Mouse (Mus musculus): ENCODE measurements around the gene Als2cl. TPM values are rescaled to one million over a fixed set of nuclear protein-coding genes. Genes with fewer than 3 reads are reported as not detected.

Gene Als2cl
- polyA plus RNA-seq, 1 experiment from 2014 or later, result 1.9 TPM

- Histone ChIP-seq H3K9ac (no peak overlapping the region), H3K4me1 (replicated peaks; ENCODE audit: control insufficient read depth, insufficient read depth, low read length) (peaks cover 24% of the 10 kb centered on the region), H3K4me2 (replicated peaks) (no peak overlapping the region), H3K27ac (0 out of 2 replicates have a peak overlapping the region, but pooled peaks have one; percentile 61), H3K4me3 (replicated peaks; ENCODE audit: low read length) (no peak overlapping the region), H3K9me3 (ENCODE audit: control insufficient read depth, low read length) (no peaks in the 10 kb centered on the region), H3K27me3 (ENCODE audit: control insufficient read depth, insufficient read depth, low read length) (peaks cover 18% of the 10 kb centered on the region), H3K36me3 (replicated peaks; ENCODE audit: control insufficient read depth, insufficient read depth) (no peaks in the 10 kb centered on the region)
- 29% methylated on average over 2 of the region's 6 CpGs for WGBS
- ATAC-seq (ENCODE audit: low FRiP score) (peak; percentile 28; the same call in 1 of the 2 replicates), DNase-seq (ENCODE audit: low spot score) (no peak)
Measured at GRCm38 (mm10) chr9:110875288-110875695, 4.4 kb upstream of the Als2cl start.

DNA sequence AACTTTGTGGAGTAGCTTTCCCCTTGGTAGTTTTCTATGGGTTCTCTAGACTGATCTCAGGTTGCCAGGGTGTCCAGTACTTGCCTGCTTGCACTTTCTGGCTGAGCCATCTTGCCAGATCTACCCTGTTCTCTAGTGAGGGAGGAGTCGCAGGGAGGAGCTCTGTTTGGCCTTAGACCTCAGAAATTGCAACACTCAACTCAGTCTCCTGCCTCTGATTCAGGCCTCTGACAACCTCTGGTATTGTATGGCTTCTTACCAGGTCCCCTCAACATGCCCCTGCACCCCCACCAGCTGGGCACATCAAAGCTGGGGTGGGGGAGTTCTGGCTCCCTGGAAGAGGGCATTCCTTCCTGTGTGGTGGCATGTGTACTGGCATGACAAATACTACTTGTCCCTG, 2.3 kb upstream of the Als2cl start:
- DNase-seq (ENCODE audit: low spot score) (no peak), ATAC-seq (ENCODE audit: low FRiP score) (no peak)
- Histone ChIP-seq H3K27me3 (ENCODE audit: control insufficient read depth, insufficient read depth, low read length) (peaks cover 33% of the 10 kb centered on the region), H3K27ac (no peak overlapping the region), H3K9me3 (ENCODE audit: control insufficient read depth, low read length) (no peaks in the 10 kb centered on the region), H3K4me2 (replicated peaks) (no peak overlapping the region), H3K4me1 (replicated peaks; ENCODE audit: control insufficient read depth, insufficient read depth, low read length) (peaks cover 29% of the 10 kb centered on the region), H3K9ac (no peak overlapping the region), H3K4me3 (replicated peaks; ENCODE audit: low read length) (no peak overlapping the region), H3K36me3 (replicated peaks; ENCODE audit: control insufficient read depth, insufficient read depth) (no peaks in the 10 kb centered on the region)
- WGBS, result 100% methylated on average over 1 of the region's 1 CpGs

- 84% methylated on average over 5 of the region's 5 CpGs for WGBS
- H3K4me2 ChIP-seq (replicated peaks), result no peak overlapping the region
- H3K4me3 ChIP-seq (replicated peaks; ENCODE audit: low read length), result no peak overlapping the region
- no peaks in the 10 kb centered on the region for H3K9me3 ChIP-seq (ENCODE audit: control insufficient read depth, low read length)
- peaks cover 29% of the 10 kb centered on the region for H3K4me1 ChIP-seq (replicated peaks; ENCODE audit: control insufficient read depth, insufficient read depth, low read length)
- no peak for ATAC-seq (ENCODE audit: low FRiP score)
- DNase-seq (ENCODE audit: low spot score), result no peak
- peaks cover 33% of the 10 kb centered on the region for H3K27me3 ChIP-seq (ENCODE audit: control insufficient read depth, insufficient read depth, low read length)
- H3K27ac ChIP-seq, result no peak overlapping the region
- H3K9ac ChIP-seq, result no peak overlapping the region
- no peaks in the 10 kb centered on the region for H3K36me3 ChIP-seq (replicated peaks; ENCODE audit: control insufficient read depth, insufficient read depth)
Measured at GRCm38 (mm10) chr9:110877888-110878287, 1.8 kb upstream of the Als2cl start.

GRCm38 (mm10) chr9:110879998-110880561, 410 bp downstream of the Als2cl start, which contains the start of gene Tmie:
Gene Tmie, minus strand, starts transcription at chr9:110880113.
- under 1% methylated on average over 46 of the region's 57 CpGs for whole genome bisulfite sequencing
- H3K9ac ChIP-seq, result peak within 1 kb of the TSS; percentile 53

DNA sequence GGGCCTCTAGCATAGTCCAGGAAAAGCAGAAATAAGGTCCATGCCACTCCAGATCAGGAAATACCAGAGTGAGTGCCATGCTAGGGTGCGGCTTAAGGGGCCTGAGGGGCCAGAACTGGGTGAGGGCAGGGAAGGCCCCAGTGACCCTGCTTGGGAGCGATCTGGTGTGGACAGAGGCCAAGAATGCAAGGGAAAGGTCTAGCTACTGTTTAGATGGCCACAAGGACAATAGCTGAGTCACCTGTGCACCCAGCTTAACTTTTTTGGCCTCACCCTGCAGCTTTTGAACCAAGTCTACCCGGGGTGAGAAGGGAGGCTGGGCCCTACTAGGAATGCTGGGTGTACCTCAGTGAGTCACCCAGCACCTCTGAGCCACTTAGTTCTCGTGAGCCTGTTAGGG, 1.1 kb downstream of the Als2cl start:
- ATAC-seq (ENCODE audit: low FRiP score), result no peak
- H3K9ac ChIP-seq, result no peak overlapping the region

More at GRCm38 (mm10) chr9:110879998-110880561, 410 bp downstream of the Als2cl start, which contains the start of gene Tmie:
- Histone ChIP-seq H3K27ac (no peak within 1 kb of the TSS), H3K4me1 (replicated peaks; ENCODE audit: control insufficient read depth, insufficient read depth, low read length) (peaks cover 13% of the 10 kb centered on the region; the same call in 1 of the 2 replicates), H3K4me3 (replicated peaks; ENCODE audit: low read length) (peak within 1 kb of the TSS; percentile 55), H3K27me3 (ENCODE audit: control insufficient read depth, insufficient read depth, low read length) (peaks cover 33% of the 10 kb centered on the region), H3K4me2 (replicated peaks) (peak within 1 kb of the TSS; percentile 93), H3K9me3 (ENCODE audit: control insufficient read depth, low read length) (no peaks in the 10 kb centered on the region), H3K36me3 (replicated peaks; ENCODE audit: control insufficient read depth, insufficient read depth) (no peaks in the 10 kb centered on the region)
- ATAC-seq (ENCODE audit: low FRiP score) (0 out of 2 replicates have a peak, but pooled peaks have one; percentile 24), DNase-seq (ENCODE audit: low spot score) (no peak)

GRCm38 (mm10) chr9:110881953-110882352, 2.3 kb downstream of the Als2cl start:
- H3K4me3 ChIP-seq (replicated peaks; ENCODE audit: low read length), result no peak overlapping the region
- DNase-seq (ENCODE audit: low spot score) (no peak), ATAC-seq (ENCODE audit: low FRiP score) (no peak)
- no peak overlapping the region for H3K4me2 ChIP-seq (replicated peaks)
- peaks cover 33% of the 10 kb centered on the region for H3K27me3 ChIP-seq (ENCODE audit: control insufficient read depth, insufficient read depth, low read length)
- 0 out of 2 replicates have a peak, but pooled peaks cover 12% of the 10 kb centered on the region for H3K4me1 ChIP-seq (replicated peaks; ENCODE audit: control insufficient read depth, insufficient read depth, low read length)
- H3K36me3 ChIP-seq (replicated peaks; ENCODE audit: control insufficient read depth, insufficient read depth), result no peaks in the 10 kb centered on the region
- no peak overlapping the region for H3K9ac ChIP-seq
- H3K9me3 ChIP-seq (ENCODE audit: control insufficient read depth, low read length), result no peaks in the 10 kb centered on the region
- WGBS, result 77% methylated on average over 7 of the region's 7 CpGs
- H3K27ac ChIP-seq, result no peak overlapping the region

More for the DNA sequence above, 1.1 kb downstream of the Als2cl start:
- Histone ChIP-seq H3K4me1 (replicated peaks; ENCODE audit: control insufficient read depth, insufficient read depth, low read length) (0 out of 2 replicates have a peak, but pooled peaks cover 12% of the 10 kb centered on the region), H3K9me3 (ENCODE audit: control insufficient read depth, low read length) (no peaks in the 10 kb centered on the region), H3K4me3 (replicated peaks; ENCODE audit: low read length) (peak overlapping the region; percentile 55), H3K27ac (no peak overlapping the region), H3K4me2 (replicated peaks) (peak overlapping the region; percentile 93), H3K27me3 (ENCODE audit: control insufficient read depth, insufficient read depth, low read length) (peaks cover 33% of the 10 kb centered on the region), H3K36me3 (replicated peaks; ENCODE audit: control insufficient read depth, insufficient read depth) (no peaks in the 10 kb centered on the region)
- no peak for DNase-seq (ENCODE audit: low spot score)
- WGBS, result 72% methylated on average over 4 of the region's 4 CpGs

DNA sequence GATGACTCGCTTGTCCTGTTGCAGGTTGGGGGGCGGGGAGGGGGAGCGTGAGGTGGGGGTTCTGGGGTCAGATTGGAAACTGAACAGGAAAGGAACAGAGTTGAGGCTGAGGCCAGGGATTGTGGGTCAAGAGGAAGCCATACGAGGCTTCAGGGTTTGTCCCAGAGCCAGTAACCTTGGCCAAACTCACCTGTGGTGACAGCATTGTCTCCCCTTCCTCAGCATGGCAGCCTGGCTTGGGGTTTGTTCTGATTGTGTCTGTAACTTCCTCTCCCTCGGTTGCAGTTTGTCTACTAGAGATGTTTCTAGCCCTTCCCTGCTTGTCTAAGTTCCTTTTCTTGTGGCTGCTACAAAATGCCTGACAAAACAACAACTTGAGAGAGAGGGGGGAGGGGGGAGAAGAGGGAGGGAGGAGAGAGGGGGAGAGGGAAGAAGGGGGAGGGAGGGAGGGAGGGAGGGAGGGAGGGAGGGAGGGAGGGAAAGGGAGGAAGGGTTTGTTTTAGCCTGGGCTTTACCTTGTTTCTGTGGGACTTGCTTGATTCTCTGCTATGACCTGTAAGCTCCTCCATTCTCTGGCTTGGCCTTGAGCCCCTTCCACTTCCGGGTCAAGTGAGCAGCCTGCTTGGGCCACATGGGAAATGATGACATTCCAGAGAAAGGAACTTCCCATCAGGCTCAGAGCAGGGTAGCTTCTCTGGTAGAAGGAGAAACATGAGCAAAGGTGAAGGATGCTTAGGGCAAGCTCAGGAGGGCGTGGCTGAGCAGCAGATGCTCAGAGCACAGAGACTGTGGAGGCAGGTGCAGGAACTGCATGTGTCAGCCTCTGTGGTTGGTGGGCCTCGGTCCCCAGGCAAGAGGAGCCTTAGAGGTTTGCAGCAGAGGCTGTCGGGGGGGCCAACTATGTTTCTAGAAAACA, 8.0 kb downstream of the Als2cl start:
- ATAC-seq (ENCODE audit: low FRiP score), result no peak
- no peaks in the 10 kb centered on the region for H3K36me3 ChIP-seq (replicated peaks; ENCODE audit: control insufficient read depth, insufficient read depth)
- no peak for DNase-seq (ENCODE audit: low spot score)
- H3K27ac ChIP-seq, result no peak overlapping the region
- no peak overlapping the region for H3K4me3 ChIP-seq (replicated peaks; ENCODE audit: low read length)
- H3K9ac ChIP-seq, result no peak overlapping the region
- no peaks in the 10 kb centered on the region for H3K4me1 ChIP-seq (replicated peaks; ENCODE audit: control insufficient read depth, insufficient read depth, low read length)
- H3K27me3 ChIP-seq (ENCODE audit: control insufficient read depth, insufficient read depth, low read length), result no peaks in the 10 kb centered on the region
- WGBS, result 65% methylated on average over 9 of the region's 9 CpGs
- H3K9me3 ChIP-seq (ENCODE audit: control insufficient read depth, low read length), result no peaks in the 10 kb centered on the region
- H3K4me2 ChIP-seq (replicated peaks), result no peak overlapping the region

GRCm38 (mm10) chr9:110888935-110889334, 9.3 kb downstream of the Als2cl start:
- DNase-seq (ENCODE audit: low spot score) (no peak), ATAC-seq (ENCODE audit: low FRiP score) (no peak)
- Histone ChIP-seq H3K27ac (no peak overlapping the region), H3K36me3 (replicated peaks; ENCODE audit: control insufficient read depth, insufficient read depth) (no peaks in the 10 kb centered on the region), H3K9ac (no peak overlapping the region), H3K4me1 (replicated peaks; ENCODE audit: control insufficient read depth, insufficient read depth, low read length) (no peaks in the 10 kb centered on the region), H3K4me3 (replicated peaks; ENCODE audit: low read length) (no peak overlapping the region), H3K27me3 (ENCODE audit: control insufficient read depth, insufficient read depth, low read length) (no peaks in the 10 kb centered on the region), H3K9me3 (ENCODE audit: control insufficient read depth, low read length) (no peaks in the 10 kb centered on the region), H3K4me2 (replicated peaks) (no peak overlapping the region)
- 94% methylated on average over 14 of the region's 14 CpGs for WGBS

GRCm38 (mm10) chr9:110890026-110890783, 10.5 kb downstream of the Als2cl start:
- H3K4me3 ChIP-seq (replicated peaks; ENCODE audit: low read length), result no peak overlapping the region
- H3K4me2 ChIP-seq (replicated peaks), result no peak overlapping the region
- DNase-seq (ENCODE audit: low spot score) (no peak), ATAC-seq (ENCODE audit: low FRiP score) (no peak)
- no peaks in the 10 kb centered on the region for H3K4me1 ChIP-seq (replicated peaks; ENCODE audit: control insufficient read depth, insufficient read depth, low read length)
- no peaks in the 10 kb centered on the region for H3K9me3 ChIP-seq (ENCODE audit: control insufficient read depth, low read length)
- H3K27me3 ChIP-seq (ENCODE audit: control insufficient read depth, insufficient read depth, low read length), result no peaks in the 10 kb centered on the region
- WGBS, result 12% methylated on average over 20 of the region's 21 CpGs
- no peaks in the 10 kb centered on the region for H3K36me3 ChIP-seq (replicated peaks; ENCODE audit: control insufficient read depth, insufficient read depth)
- H3K27ac ChIP-seq, result no peak overlapping the region
- H3K9ac ChIP-seq, result no peak overlapping the region

Measured in hindbrain, embryonic 14.5 days (tissue).